Mouse (Mus musculus) forebrain, embryonic 12.5 days (tissue): ENCODE data around the gene Tmem38b. TPM values are rescaled to one million over a fixed set of nuclear protein-coding genes. Genes with fewer than 3 reads are reported as not detected.
A peak's percentile ranks its signal among the peaks of the same experiment; 100 is the strongest.

ENCODE experiments used
- ATAC-seq: fragments of 200-750 bp; cut with Nextera tagmentation; 2 replicates; pipeline ENCODE4 v1.8.0; 2017; ENCODE audit warnings: moderate TSS enrichment; ENCODE audit not compliant: low FRiP score
- H3K27ac ChIP-seq: fragments of 300-500 bp; sonication (generic); 2 replicates; pipeline ENCODE4 v1.5.1; 2016; ENCODE audit warnings: mild to moderate bottlenecking
- H3K27me3 ChIP-seq: fragments of 300-500 bp; sonication (generic); 2 replicates; pipeline ENCODE4 v1.6.1; 2016; ENCODE audit warnings: mild to moderate bottlenecking
- H3K36me3 ChIP-seq: fragments of 300-500 bp; sonication (generic); replicated peaks from 2 replicates; pipeline ENCODE4 v1.6.1; 2016; ENCODE audit warnings: mild to moderate bottlenecking
- H3K4me1 ChIP-seq: fragments of 300-500 bp; sonication (generic); 2 replicates; pipeline ENCODE4 v1.6.1; 2016
- H3K4me2 ChIP-seq: fragments of 300-500 bp; sonication (generic); 2 replicates; pipeline ENCODE4 v1.6.1; 2016; ENCODE audit warnings: mild to moderate bottlenecking, moderate library complexity
- H3K4me3 ChIP-seq: fragments of 300-500 bp; sonication (generic); replicated peaks from 2 replicates; pipeline ENCODE4 v1.5.1; 2016; ENCODE audit warnings: mild to moderate bottlenecking
- H3K9ac ChIP-seq: fragments of 300-500 bp; sonication (generic); 2 replicates; pipeline ENCODE4 v1.6.1; 2016; ENCODE audit warnings: mild to moderate bottlenecking
- H3K9me3 ChIP-seq: fragments of 300-500 bp; sonication (generic); 2 replicates; pipeline ENCODE4 v1.6.1; 2016
- WGBS: fragments of 180-500 bp; shearing (Covaris S2); methylation state at CpG from one replicate; pipeline ENCODE4 v1.1.7; 2016; 5-methylcytosine and 5-hydroxymethylcytosine counted together
- polyA plus RNA-seq: library from polyadenylated mRNA; unstranded; fragments of >200 nt; fragmentation: Nextera tagmentation; extraction: Ambion mirVana; gene quantifications from 2 replicates; pipeline ENCODE4 v1.2.1, GENCODE M21; 2016

The Tmem38b gene
- polyA plus RNA-seq, 1 experiment from 2014 or later: 7.7 TPM

DNA sequence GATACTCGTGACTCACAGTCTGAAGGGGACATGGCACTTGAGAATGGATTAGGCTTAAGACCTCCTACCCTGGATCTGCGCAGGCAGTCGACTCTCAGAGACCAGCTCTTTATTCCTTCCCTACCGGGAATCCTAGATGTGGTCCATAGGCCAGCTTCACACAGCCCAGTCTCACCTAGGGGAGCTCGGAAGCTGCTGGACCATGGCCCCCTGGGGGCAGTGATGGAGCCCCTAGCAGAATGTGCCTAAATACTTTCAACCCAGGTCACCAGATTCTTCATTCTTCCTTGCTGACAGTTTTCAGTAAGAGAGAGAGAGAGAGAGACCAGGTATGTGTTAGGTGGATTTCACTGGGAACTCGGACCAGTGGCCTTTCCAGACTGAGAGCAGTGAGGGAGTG, 36.3 kb downstream of the Tmem38b start:
- H3K27ac ChIP-seq: no peak overlapping the region
- no peaks in the 10 kb centered on the region for H3K4me1 ChIP-seq
- peaks cover 3% of the 10 kb centered on the region; the same call in 1 of the 2 replicates for H3K36me3 ChIP-seq
- WGBS: 71% methylated on average over 6 of the region's 6 CpGs
- H3K4me3 ChIP-seq: no peak overlapping the region
- ATAC-seq: no peak
- no peak overlapping the region for H3K4me2 ChIP-seq
- no peak overlapping the region for H3K9ac ChIP-seq
- H3K9me3 ChIP-seq: no peaks in the 10 kb centered on the region
- no peaks in the 10 kb centered on the region for H3K27me3 ChIP-seq

DNA sequence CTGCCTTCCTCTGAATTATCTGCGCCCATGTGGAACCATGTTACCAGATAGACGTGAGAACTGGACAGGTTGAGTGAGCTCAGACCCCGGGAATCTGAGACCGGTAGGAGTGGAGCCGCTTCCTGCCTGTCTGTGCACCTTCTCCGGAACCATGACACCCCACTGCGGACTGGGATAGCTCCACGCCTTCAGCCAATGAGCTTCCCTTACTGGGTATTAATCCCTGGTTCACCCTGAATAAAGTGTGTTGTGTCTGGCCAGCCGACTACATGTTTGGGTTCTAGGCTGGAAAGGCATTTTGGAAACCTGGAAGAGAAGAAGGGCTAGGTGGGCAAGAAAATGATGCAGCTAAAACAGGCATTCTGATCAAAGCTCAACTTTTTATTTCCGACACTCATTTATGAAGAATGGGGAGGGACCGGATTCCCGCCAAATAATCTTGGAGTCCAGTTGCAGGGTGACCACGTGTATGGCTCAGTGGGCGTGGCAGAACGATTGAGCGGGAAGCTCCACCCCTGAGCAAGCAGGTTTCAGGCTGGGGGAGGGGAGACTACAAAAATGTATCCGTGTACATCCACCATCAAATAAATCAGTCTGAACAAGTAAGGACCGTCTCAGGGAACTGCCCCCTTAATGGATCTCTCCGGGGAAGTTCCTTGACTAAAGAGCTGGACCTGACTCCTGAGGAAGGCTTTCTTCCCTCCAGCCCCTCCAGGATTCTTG, 38.4 kb downstream of the Tmem38b start:
- Histone ChIP-seq H3K4me3 (no peak overlapping the region), H3K4me2 (no peak overlapping the region), H3K9ac (no peak overlapping the region), H3K36me3 (peaks cover 3% of the 10 kb centered on the region; the same call in 1 of the 2 replicates), H3K27ac (no peak overlapping the region), H3K9me3 (no peaks in the 10 kb centered on the region), H3K27me3 (no peaks in the 10 kb centered on the region), H3K4me1 (no peaks in the 10 kb centered on the region)
- ATAC-seq: no peak
- 91% methylated on average over 19 of the region's 19 CpGs for WGBS

- Histone ChIP-seq H3K27me3 (no peaks in the 10 kb centered on the region), H3K9ac (no peak overlapping the region), H3K27ac (no peak overlapping the region), H3K36me3 (no peaks in the 10 kb centered on the region; the same call in 1 of the 2 replicates), H3K4me1 (no peaks in the 10 kb centered on the region), H3K4me3 (no peak overlapping the region), H3K9me3 (0 out of 2 replicates have a peak, but pooled peaks cover 3% of the 10 kb centered on the region), H3K4me2 (no peak overlapping the region)
- no peak for ATAC-seq
Measured at GRCm38 (mm10) chr4:53866459-53866858, 40.6 kb downstream of the Tmem38b start.

DNA sequence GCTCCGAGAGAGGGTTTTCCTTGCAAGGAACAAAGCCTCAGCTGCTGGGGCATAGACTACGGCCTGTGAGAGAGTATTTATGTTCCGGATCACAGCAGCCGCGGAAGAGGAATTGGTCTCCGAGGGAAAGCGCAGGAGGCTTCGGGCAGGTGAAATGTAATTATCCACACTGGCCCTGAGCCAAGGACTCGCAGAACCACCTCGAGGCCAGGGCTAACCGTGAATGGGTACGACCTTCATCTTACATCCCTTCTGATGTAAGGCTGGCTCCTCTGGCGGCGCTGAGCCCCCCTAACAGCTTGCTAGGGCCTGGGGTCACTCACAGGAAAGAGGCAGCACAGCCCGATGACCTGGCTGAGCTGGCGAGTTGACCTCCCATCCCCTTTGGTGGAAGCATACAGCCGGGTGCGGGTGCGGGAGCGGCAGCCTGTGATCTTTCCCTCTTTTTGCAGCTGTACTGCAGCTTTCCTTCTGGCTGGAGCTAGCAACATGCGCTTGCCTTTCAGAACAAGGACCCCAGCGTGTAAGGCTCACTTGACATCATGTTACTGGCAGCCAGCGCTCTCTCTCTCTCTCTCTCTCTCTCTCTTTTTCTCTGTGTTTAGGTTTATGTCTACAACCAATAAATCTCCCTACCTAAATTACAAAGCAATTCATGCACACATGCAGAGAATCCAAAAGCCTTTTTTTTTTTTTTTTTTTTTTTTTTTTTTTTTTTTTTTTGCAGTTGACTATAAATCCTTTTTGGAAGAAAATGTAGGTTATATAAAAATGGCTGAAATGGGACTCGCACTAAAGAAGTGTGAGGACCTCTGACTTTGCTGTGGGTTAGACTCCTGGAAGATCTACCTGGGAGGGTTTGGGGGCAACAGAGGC, 52.9 kb downstream of the Tmem38b start:
- WGBS: 60% methylated on average over 24 of the region's 24 CpGs
- Histone ChIP-seq H3K27ac (0 out of 2 replicates have a peak overlapping the region, but pooled peaks have one; percentile 9), H3K9ac (no peak overlapping the region), H3K36me3 (no peaks in the 10 kb centered on the region), H3K27me3 (0 out of 2 replicates have a peak, but pooled peaks cover 3% of the 10 kb centered on the region), H3K4me3 (no peak overlapping the region), H3K4me2 (0 out of 2 replicates have a peak overlapping the region, but pooled peaks have one; percentile 22), H3K4me1 (peaks cover 8% of the 10 kb centered on the region; the same call in 1 of the 2 replicates), H3K9me3 (no peaks in the 10 kb centered on the region)
- ATAC-seq: no peak

GRCm38 (mm10) chr4:53882921-53883682, 57.3 kb downstream of the Tmem38b start:
- no peak overlapping the region for H3K27ac ChIP-seq
- no peaks in the 10 kb centered on the region for H3K36me3 ChIP-seq
- no peak overlapping the region for H3K9ac ChIP-seq
- ATAC-seq: no peak
- 77% methylated on average over 17 of the region's 17 CpGs for WGBS
- H3K4me1 ChIP-seq: peaks cover 14% of the 10 kb centered on the region
- H3K4me2 ChIP-seq: no peak overlapping the region
- H3K9me3 ChIP-seq: no peaks in the 10 kb centered on the region
- H3K27me3 ChIP-seq: no peaks in the 10 kb centered on the region
- H3K4me3 ChIP-seq: no peak overlapping the region

DNA sequence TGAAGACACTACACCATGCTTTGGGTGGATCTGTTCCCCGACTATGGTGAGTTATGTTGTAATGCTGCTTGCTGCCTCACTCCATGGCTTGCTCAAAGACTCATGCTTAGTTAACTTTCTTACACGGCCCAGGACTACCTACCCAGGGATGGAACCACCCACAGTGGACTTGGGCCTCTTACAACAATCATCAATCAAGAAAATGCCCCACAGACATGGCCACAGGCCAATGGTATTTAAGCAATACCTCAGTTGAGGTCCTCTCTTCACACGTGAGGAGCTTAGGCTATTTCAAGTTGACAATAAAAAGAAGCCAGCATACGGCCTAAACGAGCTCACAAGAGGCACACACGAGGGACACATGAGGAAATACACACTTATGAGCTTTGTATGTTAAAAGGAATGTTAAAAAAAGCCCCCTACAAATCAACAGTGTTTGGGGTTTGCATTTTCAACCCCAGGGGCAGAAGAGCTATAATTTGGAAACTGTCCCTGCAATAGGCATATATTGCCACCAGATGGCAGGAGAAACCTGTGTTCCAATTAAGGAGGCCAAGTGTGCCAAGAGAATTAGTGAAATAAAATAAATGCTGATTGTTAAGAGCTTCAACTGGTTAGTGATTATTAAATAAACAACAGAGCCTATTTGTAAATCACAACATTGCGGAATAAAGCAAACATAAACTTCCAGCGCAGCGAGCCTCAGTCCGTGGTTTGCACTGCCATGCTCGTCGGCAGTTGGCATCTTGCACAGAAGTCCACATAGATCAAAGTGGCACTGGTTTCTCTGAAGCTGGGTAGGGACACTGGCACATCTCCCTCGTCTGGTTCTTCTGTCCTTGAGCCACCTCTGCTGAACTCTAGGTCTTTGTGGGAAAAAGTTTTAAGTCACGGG, 58.8 kb downstream of the Tmem38b start:
- no peak overlapping the region for H3K27ac ChIP-seq
- no peak for ATAC-seq
- H3K9me3 ChIP-seq: no peaks in the 10 kb centered on the region
- no peak overlapping the region for H3K4me3 ChIP-seq
- no peaks in the 10 kb centered on the region for H3K36me3 ChIP-seq
- no peaks in the 10 kb centered on the region for H3K27me3 ChIP-seq
- H3K4me2 ChIP-seq: no peak overlapping the region
- peaks cover 6% of the 10 kb centered on the region; the same call in 1 of the 2 replicates for H3K4me1 ChIP-seq
- H3K9ac ChIP-seq: no peak overlapping the region
- WGBS: 68% methylated on average over 14 of the region's 14 CpGs

GRCm38 (mm10) chr4:53886342-53887088, 60.7 kb downstream of the Tmem38b start:
- Histone ChIP-seq H3K27ac (no peak overlapping the region), H3K4me2 (no peak overlapping the region), H3K36me3 (no peaks in the 10 kb centered on the region), H3K9me3 (no peaks in the 10 kb centered on the region), H3K4me3 (no peak overlapping the region), H3K9ac (no peak overlapping the region), H3K27me3 (no peaks in the 10 kb centered on the region), H3K4me1 (peaks cover 6% of the 10 kb centered on the region; the same call in 1 of the 2 replicates)
- ATAC-seq: no peak
- 58% methylated on average over 22 of the region's 22 CpGs for WGBS

GRCm38 (mm10) chr4:53895335-53895734, 69.5 kb downstream of the Tmem38b start:
- H3K9ac ChIP-seq: no peak overlapping the region
- ATAC-seq: no peak
- no peaks in the 10 kb centered on the region for H3K36me3 ChIP-seq
- H3K27me3 ChIP-seq: no peaks in the 10 kb centered on the region
- H3K9me3 ChIP-seq: no peaks in the 10 kb centered on the region
- 81% methylated on average over 1 of the region's 1 CpGs for WGBS
- no peak overlapping the region for H3K4me3 ChIP-seq
- H3K4me1 ChIP-seq: 0 out of 2 replicates have a peak, but pooled peaks cover 2% of the 10 kb centered on the region
- H3K27ac ChIP-seq: no peak overlapping the region
- no peak overlapping the region for H3K4me2 ChIP-seq

- H3K4me2 ChIP-seq: no peak overlapping the region
- H3K4me3 ChIP-seq: no peak overlapping the region
- no peaks in the 10 kb centered on the region for H3K27me3 ChIP-seq
- H3K4me1 ChIP-seq: 0 out of 2 replicates have a peak, but pooled peaks cover 2% of the 10 kb centered on the region
- 87% methylated on average over 7 of the region's 7 CpGs for WGBS
- no peak overlapping the region for H3K27ac ChIP-seq
- H3K9ac ChIP-seq: no peak overlapping the region
- H3K36me3 ChIP-seq: no peaks in the 10 kb centered on the region
- no peak for ATAC-seq
- H3K9me3 ChIP-seq: no peaks in the 10 kb centered on the region
Measured at GRCm38 (mm10) chr4:53896150-53896833, 70.4 kb downstream of the Tmem38b start.

- no peak overlapping the region for H3K4me3 ChIP-seq
- H3K27me3 ChIP-seq: no peaks in the 10 kb centered on the region
- H3K9me3 ChIP-seq: no peaks in the 10 kb centered on the region
- no peak for ATAC-seq
- H3K9ac ChIP-seq: no peak overlapping the region
- H3K4me1 ChIP-seq: 0 out of 2 replicates have a peak, but pooled peaks cover 2% of the 10 kb centered on the region
- H3K4me2 ChIP-seq: no peak overlapping the region
- H3K36me3 ChIP-seq: no peaks in the 10 kb centered on the region
- 78% methylated on average over 6 of the region's 6 CpGs for WGBS
- no peak overlapping the region for H3K27ac ChIP-seq
Measured at GRCm38 (mm10) chr4:53900386-53900971, 74.6 kb downstream of the Tmem38b start.
